Mouse (Mus musculus) brain, embryonic 14.5 days (tissue): Measurements from ENCODE around the gene Fam169b. TPM values are rescaled to one million over a fixed set of nuclear protein-coding genes. Genes with fewer than 3 reads are reported as not detected.

Source experiments
- DNase-seq: peaks from one replicate; pipeline ENCODE4 v3.0.0-alpha.2; 2011; ENCODE audit warnings: low read depth
- CTCF ChIP-seq: fragments of 200-500 bp; IDR thresholded peaks from 2 replicates; pipeline ENCODE4 v1.5.1; 2012; ENCODE audit warnings: inconsistent platforms, mild to moderate bottlenecking, moderate library complexity, borderline replicate concordance; ENCODE audit not compliant: insufficient read depth, insufficient read length; ENCODE audit errors: extremely low read depth
- POLR2A ChIP-seq: fragments of 200-500 bp; IDR thresholded peaks from 2 replicates; pipeline ENCODE4 v1.6.1; 2012; ENCODE audit warnings: mild to moderate bottlenecking, inconsistent platforms, borderline replicate concordance; ENCODE audit not compliant: poor library complexity, insufficient read depth, insufficient read length, severe bottlenecking; ENCODE audit errors: extremely low read depth
- polyA plus RNA-seq: library from polyadenylated mRNA; depleted of rRNA; stranded (reverse); fragments of >200 nt; gene quantifications from 2 replicates; pipeline ENCODE4 v1.2.3, GENCODE M21; 2012; rRNA removed

Fam169b gene
- polyA plus RNA-seq, 1 experiment: 0.10 TPM

DNA sequence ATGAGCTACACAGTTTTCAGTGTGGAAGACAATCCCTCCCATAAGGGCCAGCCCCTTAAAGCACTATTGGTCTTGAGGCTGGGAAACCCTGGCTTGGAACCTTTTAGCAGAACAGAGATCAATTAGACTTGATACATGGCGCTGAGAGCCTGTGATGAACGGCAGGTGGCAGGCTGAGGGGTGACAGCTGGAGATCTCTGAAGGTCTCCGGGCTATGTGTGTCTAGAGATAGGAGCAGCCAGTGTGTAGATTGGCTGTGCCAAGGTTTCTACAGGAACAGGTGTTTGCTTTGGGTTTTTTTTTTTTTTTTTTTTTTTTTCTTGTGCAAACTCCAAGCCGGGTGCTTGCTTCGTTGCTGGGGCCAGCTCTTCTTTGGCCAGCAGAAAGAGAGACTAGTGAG is 135.0 kb downstream of the Fam169b start:
- DNase-seq: peak; percentile 67
- TF ChIP-seq CTCF (no peak), POLR2A (no peak)

Other genes with a start within 250 kb of the Fam169b start
- gene Pgpep1l, start 9.6 kb upstream of the Fam169b start, polyA plus RNA-seq: 0.14 and 0.41 TPM in 2 replicates